Mouse (Mus musculus): Measurements from ENCODE around the gene Psmd13. TPM values are rescaled to one million over a fixed set of nuclear protein-coding genes. Genes with fewer than 3 reads are reported as not detected.

The Psmd13 gene
- polyA plus RNA-seq, 1 experiment from 2014 or later = 374 TPM

- peaks cover 47% of the 10 kb centered on the region for H3K36me3 ChIP-seq (replicated peaks)
- no peak within 1 kb of the TSS for H3K4me3 ChIP-seq
- WGBS = 86% methylated on average over 10 of the region's 10 CpGs
- no peak for DNase-seq (ENCODE audit: extremely low spot score, low spot score)
- H3K4me1 ChIP-seq = peaks cover 16% of the 10 kb centered on the region
- no peak within 1 kb of the TSS for H3K27ac ChIP-seq
- no peaks in the 10 kb centered on the region for H3K9me3 ChIP-seq
- no peaks in the 10 kb centered on the region for H3K27me3 ChIP-seq (ENCODE audit: poor library complexity, severe bottlenecking)
These were observed 18.5 kb downstream of the Psmd13 start, which contains the start of gene Cox8b for GRCm38 (mm10) chr7:140900220-140900619. Cox8b (minus strand) TSS chr7:140900446.

DNA sequence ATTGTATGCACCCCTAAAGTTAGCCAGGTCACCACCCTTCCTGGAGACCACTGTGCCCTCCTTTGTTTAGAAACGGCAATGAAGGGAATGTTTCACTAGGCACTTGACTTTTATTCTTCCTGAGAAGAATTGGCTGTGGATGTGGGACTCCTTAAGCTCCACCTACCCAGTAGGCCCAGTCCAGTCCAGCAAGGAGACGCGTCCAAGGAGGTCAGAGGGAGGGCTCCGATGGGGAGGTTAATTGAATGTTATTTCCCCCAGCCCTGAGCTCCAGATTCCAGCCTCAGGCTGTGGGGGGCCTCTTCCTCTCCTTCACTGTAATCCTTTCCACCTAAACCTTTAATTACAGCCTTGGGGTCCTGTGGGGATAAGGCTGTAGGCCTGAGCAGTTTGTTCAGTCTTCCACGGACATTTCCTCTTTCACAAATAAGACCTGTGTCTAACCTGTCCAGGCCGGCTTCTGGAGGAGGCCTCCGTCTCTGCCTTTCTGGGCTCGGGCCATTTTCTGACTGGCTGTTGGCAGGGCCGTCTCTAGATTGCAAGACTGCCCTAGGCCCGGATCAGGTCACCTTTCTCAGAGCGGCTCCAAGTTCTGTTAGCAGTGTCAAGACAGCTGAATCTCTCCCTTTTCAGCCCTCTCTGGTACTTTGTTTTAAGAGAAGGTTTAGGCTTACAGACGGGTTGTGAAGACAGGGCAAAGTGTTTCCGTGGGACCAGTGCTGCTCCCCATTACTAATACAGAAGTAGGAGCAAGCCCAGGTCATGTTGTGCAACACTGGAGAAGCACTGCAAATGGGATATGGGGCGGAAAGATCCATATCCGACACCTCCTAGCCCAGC, 20.5 kb downstream of the Psmd13 start:
- Histone ChIP-seq H3K9me3 (no peaks in the 10 kb centered on the region), H3K36me3 (replicated peaks) (peaks cover 28% of the 10 kb centered on the region), H3K27ac (peak overlapping the region; percentile 42; the same call in 1 of the 2 replicates), H3K4me1 (peaks cover 16% of the 10 kb centered on the region), H3K27me3 (ENCODE audit: poor library complexity, severe bottlenecking) (no peaks in the 10 kb centered on the region; the same call in 1 of the 2 replicates), H3K4me3 (no peak overlapping the region)
- DNase-seq (ENCODE audit: extremely low spot score, low spot score) = no peak
- WGBS = 63% methylated on average over 15 of the region's 15 CpGs

GRCm38 (mm10) chr7:140903212-140903611, 21.4 kb downstream of the Psmd13 start:
- Histone ChIP-seq H3K4me1 (peaks cover 16% of the 10 kb centered on the region), H3K4me3 (no peak overlapping the region; the same call in 1 of the 2 replicates), H3K27me3 (ENCODE audit: poor library complexity, severe bottlenecking) (no peaks in the 10 kb centered on the region; the same call in 1 of the 2 replicates), H3K9me3 (no peaks in the 10 kb centered on the region), H3K36me3 (replicated peaks) (peaks cover 18% of the 10 kb centered on the region), H3K27ac (peak overlapping the region; percentile 42; the same call in 1 of the 2 replicates)
- peak; percentile 77 for DNase-seq (ENCODE audit: extremely low spot score, low spot score)
- 26% methylated on average over 13 of the region's 13 CpGs for WGBS

DNA sequence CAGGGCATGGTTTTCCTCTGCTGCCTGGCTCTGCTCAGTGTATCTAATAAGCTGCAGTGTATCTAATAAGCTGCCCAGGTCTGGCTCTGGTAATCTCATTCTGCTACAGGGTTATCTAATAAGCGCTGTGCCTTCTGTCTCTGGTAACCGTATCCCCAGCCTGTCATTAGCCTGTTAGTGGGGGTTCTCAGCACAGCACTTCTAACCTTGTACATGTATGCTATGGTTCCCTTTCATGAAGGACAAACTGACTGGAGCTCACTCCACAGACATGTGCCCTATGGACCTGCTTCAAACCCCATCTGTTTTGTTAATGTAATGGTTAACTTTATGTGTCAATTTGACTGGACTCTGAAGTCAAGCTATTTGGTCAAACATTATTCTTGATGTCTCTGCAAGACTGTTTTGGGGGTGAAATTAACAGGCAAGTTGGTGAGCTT, 23.9 kb downstream of the Psmd13 start:
- H3K4me1 ChIP-seq = peaks cover 23% of the 10 kb centered on the region
- no peak for DNase-seq (ENCODE audit: extremely low spot score, low spot score)
- 92% methylated on average over 2 of the region's 2 CpGs for WGBS

DNA sequence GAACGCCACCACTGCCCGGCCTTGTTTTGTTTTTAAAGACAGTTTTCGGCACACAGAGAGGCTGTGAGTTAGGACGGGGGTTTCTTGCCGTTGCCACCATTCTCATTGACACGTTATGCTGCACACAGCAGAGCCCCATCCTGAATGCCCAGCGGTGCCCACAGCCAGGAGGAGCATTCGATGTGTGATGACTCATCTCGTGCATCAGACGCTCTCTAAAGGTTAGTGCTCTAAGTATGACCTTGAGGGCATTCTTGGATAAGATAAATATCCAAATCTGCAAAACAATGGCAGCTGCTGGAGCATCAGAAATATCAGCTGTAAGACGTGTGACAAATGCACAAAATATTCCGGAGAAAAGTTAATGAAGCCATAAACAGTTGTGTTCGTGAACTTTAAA, 25.4 kb downstream of the Psmd13 start:
- H3K9me3 ChIP-seq = no peaks in the 10 kb centered on the region
- H3K4me1 ChIP-seq = peaks cover 18% of the 10 kb centered on the region
- no peaks in the 10 kb centered on the region for H3K36me3 ChIP-seq (replicated peaks)

More for the DNA sequence above, 23.9 kb downstream of the Psmd13 start:
- Histone ChIP-seq H3K27ac (no peak overlapping the region), H3K36me3 (replicated peaks) (no peaks in the 10 kb centered on the region), H3K9me3 (no peaks in the 10 kb centered on the region), H3K27me3 (ENCODE audit: poor library complexity, severe bottlenecking) (peaks cover 9% of the 10 kb centered on the region; the same call in 1 of the 2 replicates), H3K4me3 (no peak overlapping the region)

GRCm38 (mm10) chr7:140907697-140908096, 25.9 kb downstream of the Psmd13 start:
- H3K36me3 ChIP-seq (replicated peaks) = no peaks in the 10 kb centered on the region
- peaks cover 12% of the 10 kb centered on the region for H3K4me1 ChIP-seq
- no peak for DNase-seq (ENCODE audit: extremely low spot score, low spot score)
- H3K27ac ChIP-seq = no peak overlapping the region
- WGBS = 84% methylated on average over 7 of the region's 7 CpGs
- no peaks in the 10 kb centered on the region for H3K9me3 ChIP-seq
- no peak overlapping the region for H3K4me3 ChIP-seq
- peaks cover 12% of the 10 kb centered on the region; the same call in 1 of the 2 replicates for H3K27me3 ChIP-seq (ENCODE audit: poor library complexity, severe bottlenecking)

More for the DNA sequence above, 25.4 kb downstream of the Psmd13 start:
- Histone ChIP-seq H3K27me3 (ENCODE audit: poor library complexity, severe bottlenecking) (peaks cover 12% of the 10 kb centered on the region; the same call in 1 of the 2 replicates), H3K27ac (no peak overlapping the region), H3K4me3 (no peak overlapping the region)
- WGBS = 88% methylated on average over 13 of the region's 13 CpGs
- DNase-seq (ENCODE audit: extremely low spot score, low spot score) = no peak

DNA sequence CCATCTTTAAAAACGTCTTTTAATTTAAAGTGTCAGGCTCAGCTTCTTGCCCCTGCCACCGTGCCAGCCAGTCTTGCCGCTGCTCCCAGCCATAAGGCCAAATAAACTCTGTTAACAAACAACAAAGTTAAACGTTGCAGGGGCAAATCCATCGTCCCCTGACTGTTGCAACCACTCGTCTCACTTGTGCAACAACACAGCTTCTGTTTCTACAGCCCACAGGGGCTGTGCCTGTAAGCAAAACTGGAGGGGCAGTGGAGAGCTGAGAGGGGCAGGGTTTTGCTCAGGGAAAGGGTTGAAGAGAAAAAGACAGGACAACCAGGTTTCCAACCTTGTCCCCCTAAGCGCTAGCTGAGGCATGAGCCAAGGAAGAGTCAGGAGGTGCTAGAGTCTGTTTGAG, 26.4 kb downstream of the Psmd13 start:
- peaks cover 7% of the 10 kb centered on the region for H3K4me1 ChIP-seq
- H3K9me3 ChIP-seq = no peaks in the 10 kb centered on the region
- H3K4me3 ChIP-seq = peak overlapping the region; percentile 46; the same call in 1 of the 2 replicates
- H3K27ac ChIP-seq = no peak overlapping the region
- peaks cover 12% of the 10 kb centered on the region; the same call in 1 of the 2 replicates for H3K27me3 ChIP-seq (ENCODE audit: poor library complexity, severe bottlenecking)
- no peak for DNase-seq (ENCODE audit: extremely low spot score, low spot score)
- WGBS = 51% methylated on average over 7 of the region's 7 CpGs
- no peaks in the 10 kb centered on the region for H3K36me3 ChIP-seq (replicated peaks)

DNA sequence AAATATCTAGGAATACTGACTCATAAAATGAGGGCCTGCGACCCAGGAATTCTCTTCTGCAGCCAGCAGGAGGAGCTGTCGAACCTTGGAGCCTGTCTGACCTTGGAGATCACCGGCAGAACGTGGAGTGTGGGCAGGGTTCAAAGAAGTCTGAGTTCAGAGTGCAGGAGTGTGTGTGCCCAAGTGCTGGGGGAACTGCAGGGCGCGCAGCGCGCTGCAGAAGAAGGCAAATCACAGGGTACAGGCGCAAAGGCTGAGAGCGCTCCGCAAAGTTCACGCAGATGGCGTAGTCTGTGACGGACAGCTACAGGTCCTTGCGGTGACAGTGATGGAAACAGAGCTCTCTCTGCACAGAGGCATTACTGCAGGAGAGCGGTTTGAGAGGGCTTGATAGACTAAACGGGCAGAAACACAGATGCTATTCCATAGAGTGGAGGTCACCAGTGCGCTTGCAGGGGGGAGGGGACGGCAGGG, 26.9 kb downstream of the Psmd13 start:
- Histone ChIP-seq H3K4me3 (peak overlapping the region; percentile 46), H3K4me1 (peaks cover 7% of the 10 kb centered on the region), H3K27me3 (ENCODE audit: poor library complexity, severe bottlenecking) (peaks cover 12% of the 10 kb centered on the region; the same call in 1 of the 2 replicates), H3K27ac (no peak overlapping the region; the same call in 1 of the 2 replicates), H3K36me3 (replicated peaks) (no peaks in the 10 kb centered on the region), H3K9me3 (no peaks in the 10 kb centered on the region)
- 2% methylated on average over 19 of the region's 19 CpGs for WGBS
- peak; percentile 85 for DNase-seq (ENCODE audit: extremely low spot score, low spot score)

GRCm38 (mm10) chr7:140912293-140912692, 30.5 kb downstream of the Psmd13 start:
- no peaks in the 10 kb centered on the region for H3K9me3 ChIP-seq
- no peak overlapping the region for H3K4me3 ChIP-seq
- peaks cover 22% of the 10 kb centered on the region; the same call in 1 of the 2 replicates for H3K27me3 ChIP-seq (ENCODE audit: poor library complexity, severe bottlenecking)
- peaks cover 7% of the 10 kb centered on the region for H3K4me1 ChIP-seq
- DNase-seq (ENCODE audit: extremely low spot score, low spot score) = no peak
- 69% methylated on average over 3 of the region's 3 CpGs for WGBS
- H3K36me3 ChIP-seq (replicated peaks) = no peaks in the 10 kb centered on the region
- no peak overlapping the region for H3K27ac ChIP-seq

- DNase-seq (ENCODE audit: extremely low spot score, low spot score) = no peak
- Histone ChIP-seq H3K36me3 (replicated peaks) (no peaks in the 10 kb centered on the region), H3K9me3 (no peaks in the 10 kb centered on the region), H3K4me3 (no peak overlapping the region), H3K27ac (no peak overlapping the region), H3K4me1 (peaks cover 7% of the 10 kb centered on the region), H3K27me3 (ENCODE audit: poor library complexity, severe bottlenecking) (peaks cover 28% of the 10 kb centered on the region)
- WGBS = 85% methylated on average over 5 of the region's 5 CpGs
These were observed 31.2 kb downstream of the Psmd13 start for GRCm38 (mm10) chr7:140912846-140913482.

DNA sequence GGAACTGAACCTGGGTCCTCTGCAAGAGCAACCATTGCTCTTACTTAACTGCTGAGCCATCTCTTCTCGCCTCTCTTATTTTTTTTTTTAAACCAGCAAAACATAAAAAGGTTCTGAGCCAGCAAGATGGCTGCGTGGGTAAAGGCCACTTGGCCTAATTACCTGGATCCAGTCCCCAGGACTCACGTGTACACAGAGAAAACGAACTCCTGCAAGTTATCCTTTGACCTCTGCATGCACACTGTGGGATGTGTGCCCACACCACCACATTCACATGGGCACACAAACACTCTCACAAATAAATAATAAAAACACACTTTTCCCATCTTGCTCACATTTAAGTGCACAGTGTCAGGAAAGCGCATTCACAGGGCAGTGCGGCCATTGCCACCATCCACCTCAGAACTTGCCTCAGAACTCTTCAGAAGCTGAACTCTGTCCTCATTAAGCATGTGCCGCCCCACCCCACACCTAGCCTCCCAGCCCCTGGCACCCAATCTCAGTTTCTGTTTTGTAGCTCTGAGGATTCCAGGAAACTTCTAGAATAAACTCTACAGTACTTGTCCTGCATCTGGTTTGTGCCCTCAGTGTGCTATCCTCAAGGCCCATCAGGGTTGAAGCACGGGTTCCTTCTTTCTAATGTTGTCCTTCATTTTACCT, 32.4 kb downstream of the Psmd13 start:
- Histone ChIP-seq H3K27ac (no peak overlapping the region), H3K9me3 (no peaks in the 10 kb centered on the region), H3K4me3 (no peak overlapping the region), H3K36me3 (replicated peaks) (no peaks in the 10 kb centered on the region), H3K4me1 (peaks cover under 1% of the 10 kb centered on the region), H3K27me3 (ENCODE audit: poor library complexity, severe bottlenecking) (peaks cover 39% of the 10 kb centered on the region)
- WGBS = 87% methylated on average over 8 of the region's 8 CpGs
- no peak for DNase-seq (ENCODE audit: extremely low spot score, low spot score)

DNA sequence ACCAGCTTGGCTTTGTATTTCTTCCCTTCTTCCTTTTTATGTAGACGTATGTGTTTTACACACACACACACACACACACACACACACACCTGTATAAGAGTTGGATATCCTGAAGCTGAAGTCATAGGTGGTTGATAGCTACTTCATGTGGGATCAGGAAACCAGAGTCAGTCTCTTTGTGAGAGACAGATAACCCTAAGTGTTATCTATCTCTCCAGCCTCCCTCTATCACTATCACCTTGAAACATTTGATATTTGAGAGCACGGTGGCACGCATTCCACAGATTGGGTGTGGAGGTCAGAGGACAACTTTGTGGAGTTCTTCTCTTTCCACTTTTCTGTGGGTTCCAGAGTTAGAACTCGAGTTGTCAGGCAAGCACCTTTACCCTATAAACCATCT, 38.1 kb downstream of the Psmd13 start:
- Histone ChIP-seq H3K27me3 (ENCODE audit: poor library complexity, severe bottlenecking) (peaks cover 84% of the 10 kb centered on the region), H3K4me3 (no peak overlapping the region), H3K4me1 (peaks cover 21% of the 10 kb centered on the region), H3K9me3 (no peaks in the 10 kb centered on the region), H3K36me3 (replicated peaks) (no peaks in the 10 kb centered on the region), H3K27ac (no peak overlapping the region)
- 86% methylated on average over 4 of the region's 4 CpGs for WGBS
- no peak for DNase-seq (ENCODE audit: extremely low spot score, low spot score)
